Mouse (Mus musculus) heart, embryonic 15.5 days (tissue): ENCODE measurements at regions not wholly inside any gene's neighbourhood (a gene's known extent, or its start where the extent isn't known, plus 50 kb on each side); places are given as distances from the start of the nearest gene placed in this dataset.

Source experiments
- ATAC-seq: fragments of 200-750 bp; cut with Nextera tagmentation; replicated peaks from 2 replicates; pipeline ENCODE4 v1.8.0; 2017; ENCODE audit warnings: low read depth, moderate TSS enrichment; ENCODE audit not compliant: insufficient number of reproducible peaks, insufficient read depth, low FRiP score
- H3K27ac ChIP-seq: fragments of 300-500 bp; sonication (generic); 2 replicates; pipeline ENCODE4 v1.5.1; 2015; ENCODE audit warnings: mild to moderate bottlenecking, inconsistent platforms
- H3K27me3 ChIP-seq: fragments of 300-500 bp; sonication (generic); 2 replicates; pipeline ENCODE4 v1.6.1; 2015; ENCODE audit warnings: inconsistent platforms
- H3K36me3 ChIP-seq: fragments of 300-500 bp; sonication (generic); 2 replicates; pipeline ENCODE4 v1.6.1; 2015; ENCODE audit warnings: mild to moderate bottlenecking, inconsistent platforms
- H3K4me1 ChIP-seq: fragments of 300-500 bp; sonication (generic); replicated peaks from 2 replicates; pipeline ENCODE4 v1.6.1; 2015; ENCODE audit warnings: inconsistent platforms
- H3K4me2 ChIP-seq: fragments of 300-500 bp; sonication (generic); 2 replicates; pipeline ENCODE4 v1.6.1; 2015; ENCODE audit warnings: inconsistent platforms, mild to moderate bottlenecking, moderate library complexity
- H3K4me3 ChIP-seq: fragments of 300-500 bp; sonication (generic); 2 replicates; pipeline ENCODE4 v1.5.1; 2015; ENCODE audit warnings: mild to moderate bottlenecking, inconsistent platforms
- H3K9ac ChIP-seq: fragments of 300-500 bp; sonication (generic); 2 replicates; pipeline ENCODE4 v1.6.1; 2015; ENCODE audit warnings: mild to moderate bottlenecking, inconsistent platforms
- H3K9me3 ChIP-seq: fragments of 300-500 bp; sonication (generic); replicated peaks from 2 replicates; pipeline ENCODE4 v1.6.1; 2016; ENCODE audit warnings: inconsistent platforms
- WGBS: fragments of 180-500 bp; shearing (Covaris S2); methylation state at CpG from one replicate; pipeline ENCODE4 v1.1.7; 2015; ENCODE audit warnings: mixed read lengths; 5-methylcytosine and 5-hydroxymethylcytosine counted together

GRCm38 (mm10) chr11:19645106-19645505, 279.1 kb upstream of the Spred2 start:
- no peak overlapping the region for H3K9ac ChIP-seq
- H3K27me3 ChIP-seq: no peaks in the 10 kb centered on the region
- peaks cover 14% of the 10 kb centered on the region for H3K4me1 ChIP-seq
- H3K9me3 ChIP-seq: no peaks in the 10 kb centered on the region
- no peaks in the 10 kb centered on the region for H3K36me3 ChIP-seq
- no peak overlapping the region for H3K4me2 ChIP-seq
- no peak for ATAC-seq
- WGBS: 31% methylated on average over 5 of the region's 5 CpGs
- no peak overlapping the region for H3K4me3 ChIP-seq
- H3K27ac ChIP-seq: no peak overlapping the region

- Histone ChIP-seq H3K27ac (peak overlapping the region; percentile 12; the same call in 1 of the 2 replicates), H3K36me3 (no peaks in the 10 kb centered on the region), H3K9me3 (no peaks in the 10 kb centered on the region), H3K27me3 (no peaks in the 10 kb centered on the region), H3K9ac (no peak overlapping the region), H3K4me3 (no peak overlapping the region), H3K4me2 (no peak overlapping the region), H3K4me1 (peaks cover 20% of the 10 kb centered on the region)
- WGBS: 25% methylated on average over 6 of the region's 6 CpGs
- peak; percentile 56; the same call in 1 of the 2 replicates for ATAC-seq
Observed at GRCm38 (mm10) chr11:19651522-19651921, 272.7 kb upstream of the Spred2 start.

DNA sequence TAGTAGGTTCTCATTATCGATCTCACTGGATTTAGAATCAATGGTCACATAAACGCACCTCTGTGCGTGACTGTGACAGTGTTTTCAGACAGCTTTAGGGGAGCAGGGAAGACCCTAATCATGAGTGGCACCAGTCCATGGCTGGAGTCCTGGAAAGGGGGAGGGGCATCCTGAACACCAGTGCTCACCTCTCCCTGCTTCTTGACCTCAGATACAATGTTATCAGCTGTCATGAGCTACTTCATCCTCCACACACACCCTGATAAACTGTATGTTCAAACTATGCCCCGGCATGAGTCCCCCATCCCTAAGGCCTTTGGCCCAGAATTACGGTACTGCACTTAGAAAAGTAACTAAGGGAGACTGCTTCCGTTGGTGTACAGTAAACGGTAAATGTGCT, 272.2 kb upstream of the Spred2 start:
- Histone ChIP-seq H3K9ac (no peak overlapping the region), H3K4me3 (no peak overlapping the region), H3K4me1 (peaks cover 20% of the 10 kb centered on the region), H3K27me3 (no peaks in the 10 kb centered on the region), H3K9me3 (no peaks in the 10 kb centered on the region), H3K4me2 (0 out of 2 replicates have a peak overlapping the region, but pooled peaks have one; percentile 20), H3K27ac (peak overlapping the region; percentile 12; the same call in 1 of the 2 replicates), H3K36me3 (no peaks in the 10 kb centered on the region)
- peak; percentile 57; the same call in 1 of the 2 replicates for ATAC-seq
- WGBS: 36% methylated on average over 7 of the region's 7 CpGs

DNA sequence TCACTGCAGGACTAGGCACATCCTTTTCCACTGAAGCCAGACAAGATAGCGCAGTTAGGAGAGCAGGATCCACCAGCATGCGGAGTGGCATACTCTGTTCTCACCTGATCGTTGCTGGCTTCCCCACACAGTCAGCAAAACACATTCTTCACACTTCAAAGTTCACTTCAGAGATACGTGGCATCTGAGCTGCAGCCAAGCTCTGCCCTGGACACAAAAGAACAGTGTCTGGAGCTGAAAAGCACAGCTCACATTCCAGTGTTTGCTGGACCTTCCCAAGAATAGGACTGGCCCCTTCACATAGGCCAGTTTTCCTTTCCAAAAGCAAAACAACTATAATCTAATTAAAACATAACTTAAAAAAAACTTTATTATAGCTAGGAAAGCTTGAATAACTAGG, 264.7 kb upstream of the Spred2 start:
- peaks cover 7% of the 10 kb centered on the region for H3K4me1 ChIP-seq
- H3K27me3 ChIP-seq: no peaks in the 10 kb centered on the region
- H3K9me3 ChIP-seq: no peaks in the 10 kb centered on the region
- H3K27ac ChIP-seq: peak overlapping the region; percentile 45
- WGBS: 22% methylated on average over 4 of the region's 4 CpGs
- no peaks in the 10 kb centered on the region for H3K36me3 ChIP-seq
- 0 out of 2 replicates have a peak overlapping the region, but pooled peaks have one; percentile 4 for H3K4me2 ChIP-seq
- ATAC-seq: peak; percentile 64
- no peak overlapping the region for H3K9ac ChIP-seq
- no peak overlapping the region for H3K4me3 ChIP-seq

DNA sequence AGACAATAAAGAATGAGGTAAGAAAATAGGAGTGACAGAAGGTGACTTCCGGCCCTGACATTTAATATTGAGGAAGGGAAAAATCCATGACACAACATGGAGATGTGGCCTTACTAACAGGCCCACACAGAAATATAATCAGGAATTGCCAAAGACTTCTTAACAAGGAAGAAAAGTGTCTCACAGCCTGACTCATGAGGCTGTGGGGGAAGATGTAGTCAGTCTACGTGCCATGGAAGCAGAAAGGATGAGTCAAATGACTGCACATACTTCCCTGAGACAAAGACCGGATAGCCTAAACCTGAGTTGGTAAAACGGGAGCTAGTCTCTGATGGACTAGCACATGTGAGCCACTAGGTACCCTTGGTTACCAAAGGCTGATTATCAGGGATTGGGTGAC, 257.4 kb upstream of the Spred2 start:
- H3K27me3 ChIP-seq: no peaks in the 10 kb centered on the region
- 81% methylated on average over 4 of the region's 4 CpGs for WGBS
- H3K27ac ChIP-seq: no peak overlapping the region
- peaks cover 2% of the 10 kb centered on the region for H3K4me1 ChIP-seq
- H3K9me3 ChIP-seq: no peaks in the 10 kb centered on the region
- no peak overlapping the region for H3K4me3 ChIP-seq
- no peak overlapping the region for H3K9ac ChIP-seq
- H3K36me3 ChIP-seq: no peaks in the 10 kb centered on the region
- no peak for ATAC-seq
- H3K4me2 ChIP-seq: no peak overlapping the region

DNA sequence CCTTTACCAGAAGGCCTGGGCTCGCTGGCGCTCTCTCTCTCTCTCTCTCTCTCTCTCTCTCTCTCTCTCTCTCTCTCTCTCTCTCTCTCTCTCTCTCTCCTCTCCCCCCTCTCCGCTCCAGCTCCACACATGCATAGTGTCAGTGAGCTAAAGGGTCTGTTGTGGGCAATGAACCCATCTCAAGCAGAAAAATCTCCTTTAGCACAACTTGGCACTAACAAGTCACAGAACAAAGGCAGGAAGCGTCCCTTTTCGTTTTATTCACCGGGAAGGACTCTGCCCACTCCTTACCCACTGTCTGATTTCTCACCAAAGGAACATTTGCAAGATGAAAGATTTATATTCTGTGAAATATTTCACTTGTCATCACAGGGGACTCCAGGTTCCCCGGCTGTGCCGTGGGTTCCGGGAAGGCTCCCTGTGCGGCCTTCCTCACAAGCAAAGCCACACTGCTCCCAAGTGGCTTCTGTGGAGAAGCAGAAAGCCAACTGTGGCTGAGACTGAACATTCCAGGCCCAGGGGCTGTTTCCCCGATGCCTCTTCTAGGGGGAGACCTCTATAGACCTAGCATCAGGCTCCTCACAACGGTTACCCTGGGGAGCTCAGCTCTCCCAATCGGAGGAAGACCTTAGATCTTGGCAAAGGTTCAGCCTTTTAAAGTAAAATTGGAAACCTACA, 253.2 kb upstream of the Spred2 start:
- Histone ChIP-seq H3K36me3 (no peaks in the 10 kb centered on the region), H3K4me1 (peaks cover 2% of the 10 kb centered on the region), H3K9me3 (no peaks in the 10 kb centered on the region), H3K27me3 (no peaks in the 10 kb centered on the region), H3K9ac (no peak overlapping the region), H3K4me3 (no peak overlapping the region), H3K27ac (no peak overlapping the region), H3K4me2 (no peak overlapping the region)
- ATAC-seq: 0 out of 2 replicates have a peak, but pooled peaks have one; percentile 55
- 40% methylated on average over 13 of the region's 13 CpGs for WGBS

DNA sequence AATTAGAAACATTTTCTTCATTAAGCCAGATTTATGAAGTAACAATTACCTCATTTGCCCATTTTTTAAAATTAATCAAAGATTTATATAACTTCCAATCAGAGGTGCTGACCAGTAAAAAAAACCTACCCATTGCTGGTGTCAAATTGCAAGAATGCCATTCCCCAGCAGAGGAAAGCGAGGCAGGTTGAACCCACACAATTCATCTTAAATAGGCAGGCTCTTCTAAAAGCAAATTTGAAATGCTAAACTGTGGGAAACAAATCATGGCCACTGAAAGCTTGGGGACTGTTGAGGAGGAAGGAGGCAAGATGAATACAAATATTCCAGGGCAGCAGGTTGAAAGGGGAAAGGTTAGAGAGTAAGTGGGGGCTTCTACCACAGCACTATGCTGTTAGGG, 251.2 kb upstream of the Spred2 start:
- Histone ChIP-seq H3K9ac (no peak overlapping the region), H3K27me3 (no peaks in the 10 kb centered on the region), H3K9me3 (no peaks in the 10 kb centered on the region), H3K4me1 (peaks cover 2% of the 10 kb centered on the region), H3K27ac (no peak overlapping the region), H3K4me2 (no peak overlapping the region), H3K36me3 (no peaks in the 10 kb centered on the region), H3K4me3 (no peak overlapping the region)
- no peak for ATAC-seq
- WGBS: 70% methylated on average over 1 of the region's 1 CpGs

DNA sequence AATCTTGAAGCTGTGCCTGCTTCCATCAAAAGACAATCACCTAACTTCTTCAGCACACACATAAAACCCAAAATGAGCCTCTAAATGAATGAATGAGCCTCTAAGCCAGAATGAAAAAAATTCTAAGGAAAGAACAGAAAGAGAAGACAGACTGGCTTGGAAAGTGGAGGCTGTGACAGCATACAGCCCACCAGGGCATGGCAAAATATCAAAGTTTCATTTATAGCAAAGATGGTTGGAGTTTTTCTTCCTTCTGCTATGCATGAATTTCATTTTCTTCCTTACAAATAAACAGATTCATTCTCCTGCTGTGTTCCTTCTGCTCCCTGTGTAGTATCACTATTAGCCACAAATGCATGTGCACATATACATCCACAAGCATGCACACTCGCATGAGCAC, 247.7 kb upstream of the Spred2 start:
- no peak for ATAC-seq

GRCm38 (mm10) chr11:19679041-19679440, 245.1 kb upstream of the Spred2 start:
- H3K36me3 ChIP-seq: no peaks in the 10 kb centered on the region
- no peak overlapping the region for H3K4me2 ChIP-seq
- H3K9me3 ChIP-seq: no peaks in the 10 kb centered on the region
- no peak overlapping the region for H3K27ac ChIP-seq
- H3K4me3 ChIP-seq: no peak overlapping the region
- 75% methylated on average over 2 of the region's 2 CpGs for WGBS
- no peaks in the 10 kb centered on the region for H3K4me1 ChIP-seq
- no peak overlapping the region for H3K9ac ChIP-seq
- H3K27me3 ChIP-seq: no peaks in the 10 kb centered on the region
- ATAC-seq: no peak

More for the DNA sequence above, 247.7 kb upstream of the Spred2 start:
- H3K4me1 ChIP-seq: no peaks in the 10 kb centered on the region
- H3K9me3 ChIP-seq: no peaks in the 10 kb centered on the region
- no peak overlapping the region for H3K4me3 ChIP-seq
- no peak overlapping the region for H3K4me2 ChIP-seq
- WGBS: 90% methylated on average over 1 of the region's 1 CpGs
- H3K36me3 ChIP-seq: no peaks in the 10 kb centered on the region
- no peaks in the 10 kb centered on the region for H3K27me3 ChIP-seq
- H3K27ac ChIP-seq: no peak overlapping the region
- H3K9ac ChIP-seq: no peak overlapping the region

GRCm38 (mm10) chr11:19679669-19680068, 244.5 kb upstream of the Spred2 start:
- Histone ChIP-seq H3K9me3 (no peaks in the 10 kb centered on the region), H3K4me2 (no peak overlapping the region), H3K36me3 (no peaks in the 10 kb centered on the region), H3K27ac (no peak overlapping the region), H3K9ac (no peak overlapping the region), H3K27me3 (no peaks in the 10 kb centered on the region), H3K4me3 (no peak overlapping the region), H3K4me1 (no peaks in the 10 kb centered on the region)
- no peak for ATAC-seq
- WGBS: 77% methylated on average over 5 of the region's 5 CpGs

DNA sequence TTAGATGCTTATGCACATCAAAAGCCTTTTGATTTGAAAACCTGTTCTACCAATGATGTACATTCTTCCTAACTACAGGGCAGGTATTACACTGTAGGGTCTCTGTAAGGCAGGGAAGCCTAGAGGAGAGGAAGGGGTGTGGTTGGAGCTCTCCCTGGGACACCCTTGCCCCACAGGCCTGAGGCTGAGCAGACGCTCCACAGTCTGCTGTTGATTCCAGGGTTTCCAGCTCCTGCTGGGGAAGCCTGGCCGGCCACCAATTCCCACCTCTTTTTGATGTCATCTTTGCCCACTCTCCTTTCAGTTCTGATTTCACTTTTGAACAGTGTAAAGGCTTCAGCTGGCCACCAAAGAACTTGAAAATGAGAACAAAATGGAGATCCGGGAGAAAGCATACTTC, 223.0 kb upstream of the Spred2 start:
- Histone ChIP-seq H3K4me3 (no peak overlapping the region), H3K9ac (no peak overlapping the region), H3K36me3 (no peaks in the 10 kb centered on the region), H3K27ac (no peak overlapping the region), H3K27me3 (no peaks in the 10 kb centered on the region), H3K4me1 (no peaks in the 10 kb centered on the region), H3K9me3 (no peaks in the 10 kb centered on the region), H3K4me2 (no peak overlapping the region)
- WGBS: 43% methylated on average over 3 of the region's 3 CpGs
- no peak for ATAC-seq

- 71% methylated on average over 6 of the region's 6 CpGs for WGBS
- no peaks in the 10 kb centered on the region for H3K27me3 ChIP-seq
- ATAC-seq: no peak
- no peak overlapping the region for H3K4me3 ChIP-seq
- no peak overlapping the region for H3K4me2 ChIP-seq
- no peaks in the 10 kb centered on the region for H3K9me3 ChIP-seq
- no peak overlapping the region for H3K9ac ChIP-seq
- H3K36me3 ChIP-seq: no peaks in the 10 kb centered on the region
- H3K27ac ChIP-seq: no peak overlapping the region
- peaks cover 2% of the 10 kb centered on the region; the same call in 1 of the 2 replicates for H3K4me1 ChIP-seq
Observed at GRCm38 (mm10) chr11:19708821-19709220, 215.4 kb upstream of the Spred2 start.
